Mouse (Mus musculus) liver, postnatal 0 days (tissue): ENCODE measurements around the gene E4f1. TPM values are rescaled to one million over a fixed set of nuclear protein-coding genes. Genes with fewer than 3 reads are reported as not detected.
A peak's percentile ranks its signal among the peaks of the same experiment; 100 is the strongest.
"Not testable (repeated sequence)": the region's sequence is repeated elsewhere in the genome, so short reads cannot be mapped to it uniquely, and the experiment has no call there.

Source experiments
- ATAC-seq: fragments of 200-750 bp; cut with Nextera tagmentation; 2 replicates; pipeline ENCODE4 v1.8.0; 2017; ENCODE audit warnings: mild to moderate bottlenecking, moderate library complexity
- DNase-seq: peaks from one replicate; pipeline ENCODE4 v3.0.0-alpha.2; 2016
- H3K27ac ChIP-seq: fragments of 300-500 bp; sonication (generic); 2 replicates; pipeline ENCODE4 v1.5.1; 2014; ENCODE audit warnings: antibody characterized with exemption, moderate library complexity, mild to moderate bottlenecking, low read depth
- H3K27me3 ChIP-seq: fragments of 300-500 bp; sonication (generic); 2 replicates; pipeline ENCODE4 v1.6.1; 2014; ENCODE audit warnings: low read length, control low read depth, mixed read lengths; ENCODE audit not compliant: insufficient read depth
- H3K36me3 ChIP-seq: fragments of 300-500 bp; sonication (generic); replicated peaks from 2 replicates; pipeline ENCODE4 v1.6.1; 2014; ENCODE audit warnings: mild to moderate bottlenecking, control low read depth, low read length, moderate library complexity, mixed read lengths; ENCODE audit not compliant: insufficient read depth
- H3K4me1 ChIP-seq: fragments of 300-500 bp; sonication (generic); 2 replicates; pipeline ENCODE4 v1.6.1; 2014; ENCODE audit warnings: antibody characterized with exemption, mild to moderate bottlenecking, control low read depth; ENCODE audit not compliant: insufficient read depth
- H3K4me2 ChIP-seq: fragments of 300-500 bp; sonication (generic); 2 replicates; pipeline ENCODE4 v1.6.1; 2014; ENCODE audit warnings: low read depth, mild to moderate bottlenecking, low read length, moderate library complexity, mixed read lengths
- H3K4me3 ChIP-seq: fragments of 300-500 bp; sonication (generic); 2 replicates; pipeline ENCODE4 v1.5.1; 2014; ENCODE audit warnings: low read depth, low read length
- H3K9ac ChIP-seq: fragments of 300-500 bp; sonication (generic); replicated peaks from 2 replicates; pipeline ENCODE4 v1.6.1; 2014; ENCODE audit warnings: mild to moderate bottlenecking, moderate library complexity
- H3K9me3 ChIP-seq: fragments of 300-500 bp; sonication (generic); 2 replicates; pipeline ENCODE4 v1.6.1; 2016; ENCODE audit warnings: mild to moderate bottlenecking, control low read depth, low read length, mixed read lengths
- CTCF ChIP-seq: sonication (generic); IDR thresholded peaks from 2 replicates; pipeline ENCODE4 v1.5.1; 2016; ENCODE audit warnings: antibody characterized with exemption, low read depth
- EP300 ChIP-seq: IDR thresholded peaks from 2 replicates; pipeline ENCODE4 v1.6.1; 2016; ENCODE audit warnings: antibody characterized with exemption, low read depth, mild to moderate bottlenecking
- WGBS: fragments of 180-500 bp; shearing (Covaris S2); extraction: QIAGEN DNeasy Blood & Tissue Kit; methylation state at CpG from one replicate; pipeline ENCODE4 v1.1.7; 2014; ENCODE audit not compliant: insufficient replicate concordance; 5-methylcytosine and 5-hydroxymethylcytosine counted together
- polyA plus RNA-seq: library from polyadenylated mRNA; unstranded; fragments of >200 nt; fragmentation: Nextera tagmentation; extraction: Ambion mirVana; gene quantifications from 2 replicates; pipeline ENCODE4 v1.2.1, GENCODE M21; 2015

Gene E4f1
- polyA plus RNA-seq, 1 experiment from 2014 or later = 6.4 TPM

GRCm38 (mm10) chr17:24427170-24427557 lies 42.9 kb downstream of the E4f1 start:
- H3K4me3 ChIP-seq = peak overlapping the region; percentile 66
- H3K9me3 ChIP-seq = no peaks in the 10 kb centered on the region
- no peak for TF ChIP-seq CTCF
- TF ChIP-seq EP300 = no peak
- DNase-seq (peak; percentile 36), ATAC-seq (peak; percentile 22)
- H3K9ac ChIP-seq = peak overlapping the region; percentile 77
- H3K27me3 ChIP-seq = no peaks in the 10 kb centered on the region
- peaks cover 29% of the 10 kb centered on the region for H3K36me3 ChIP-seq
- H3K4me2 ChIP-seq = peak overlapping the region; percentile 72
- 4% methylated on average over 8 of the region's 8 CpGs for whole genome bisulfite sequencing
- H3K4me1 ChIP-seq = peaks cover 9% of the 10 kb centered on the region
- peak overlapping the region; percentile 87 for H3K27ac ChIP-seq

DNA sequence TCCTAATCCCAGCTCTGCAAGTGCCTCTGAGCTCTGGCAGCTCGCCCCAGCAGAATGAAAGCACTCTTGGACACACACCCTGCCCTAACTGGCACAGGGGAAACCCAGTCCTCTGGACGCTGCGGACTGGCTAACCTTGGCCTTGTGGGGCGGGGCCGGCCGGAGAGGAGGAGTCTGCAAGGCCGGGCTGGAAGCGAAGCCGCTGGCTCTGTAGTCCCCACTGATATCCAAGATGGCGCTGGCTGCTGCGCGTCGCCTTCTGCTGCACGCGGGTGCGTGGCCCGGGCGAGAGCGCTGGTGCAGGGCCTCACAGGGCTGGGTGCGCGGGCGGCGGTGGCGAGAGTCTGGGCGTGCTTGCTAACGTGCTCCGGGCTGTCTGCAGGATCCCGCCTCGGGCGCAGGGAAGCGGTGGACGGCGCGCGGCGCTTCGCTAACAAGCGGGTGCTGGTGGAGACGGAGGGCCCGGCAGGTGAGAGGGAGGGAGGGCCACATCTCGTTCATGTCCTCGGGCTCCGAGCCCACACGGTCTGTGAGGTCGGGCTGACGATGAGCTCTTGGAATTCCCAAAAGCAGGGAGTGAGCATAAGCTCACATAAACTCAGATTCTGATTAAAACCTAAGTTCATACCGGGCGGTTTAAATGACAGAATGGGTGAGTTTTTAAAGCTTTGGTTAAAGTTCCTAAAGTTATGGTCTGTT lies 43.5 kb downstream of the E4f1 start, which contains the start of gene Eci1:
Gene Eci1, plus strand, starts transcription at position 171 of the 699 bp plus-strand sequence.
- ATAC-seq = peak; percentile 97
- H3K9ac ChIP-seq = peak within 1 kb of the TSS; percentile 77
- H3K36me3 ChIP-seq = peaks cover 34% of the 10 kb centered on the region

DNA sequence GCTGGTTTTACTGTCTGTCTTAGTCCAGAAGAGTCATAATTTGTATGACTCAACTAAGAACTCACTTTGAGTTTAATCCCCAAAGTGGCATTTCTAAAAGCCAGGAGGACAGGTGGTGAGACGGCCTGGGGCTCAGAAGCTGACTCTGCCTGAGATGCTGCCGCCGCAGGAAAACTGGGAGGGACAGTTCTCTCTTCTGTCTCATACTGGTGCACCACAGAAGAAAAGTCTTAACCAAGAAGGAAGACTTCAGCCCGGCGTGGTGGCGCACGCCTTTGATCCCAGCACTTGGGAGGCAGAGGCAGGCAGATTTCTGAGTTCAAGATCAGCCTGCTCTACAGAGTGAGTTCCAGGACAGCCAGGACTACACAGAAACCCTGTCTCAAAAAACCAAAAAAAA lies 44.2 kb downstream of the E4f1 start:
- no peak overlapping the region for H3K9ac ChIP-seq
- H3K27me3 ChIP-seq = no peaks in the 10 kb centered on the region
- 89% methylated on average over 7 of the region's 7 CpGs for WGBS
- TF ChIP-seq EP300 = no peak
- no peak for TF ChIP-seq CTCF
- DNase-seq (no peak), ATAC-seq (no peak)
- peaks cover 41% of the 10 kb centered on the region for H3K36me3 ChIP-seq
- peaks cover 9% of the 10 kb centered on the region for H3K4me1 ChIP-seq
- peak overlapping the region; percentile 66; the same call in 1 of the 2 replicates for H3K4me3 ChIP-seq
- peak overlapping the region; percentile 87 for H3K27ac ChIP-seq
- H3K4me2 ChIP-seq = peak overlapping the region; percentile 72
- no peaks in the 10 kb centered on the region for H3K9me3 ChIP-seq

More for the DNA sequence above, 43.5 kb downstream of the E4f1 start, which contains the start of gene Eci1:
- Histone ChIP-seq H3K4me1 (peaks cover 9% of the 10 kb centered on the region), H3K27ac (peak within 1 kb of the TSS; percentile 87), H3K9me3 (no peaks in the 10 kb centered on the region), H3K27me3 (no peaks in the 10 kb centered on the region), H3K4me2 (peak within 1 kb of the TSS; percentile 72), H3K4me3 (peak within 1 kb of the TSS; percentile 66)
- peak; percentile 95 for DNase-seq
- TF ChIP-seq CTCF = peak; percentile 1; the same call in 1 of the 2 replicates
- no peak for TF ChIP-seq EP300
- WGBS = 4% methylated on average over 40 of the region's 48 CpGs

DNA sequence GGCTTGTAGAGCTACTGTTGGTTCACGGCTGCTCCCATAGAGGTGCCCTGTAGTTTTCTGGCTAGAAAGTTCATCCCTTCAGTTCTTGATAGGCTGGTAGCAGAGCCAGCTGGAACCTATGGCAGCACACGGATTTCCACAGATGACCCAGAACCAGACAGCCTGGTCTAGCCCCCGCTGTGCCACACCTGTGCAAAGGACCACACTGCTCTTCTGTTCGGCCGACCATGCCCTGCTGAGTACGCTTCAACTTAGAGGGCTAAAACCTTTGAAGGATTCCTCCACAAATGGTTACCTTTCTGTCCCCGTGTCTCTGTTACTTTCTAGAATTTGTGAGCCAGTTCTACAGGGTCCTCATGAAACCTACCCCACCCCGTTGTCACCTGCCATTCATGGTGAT lies 44.8 kb downstream of the E4f1 start:
- not testable (repeated sequence) for H3K27me3 ChIP-seq, H3K9ac ChIP-seq, DNase-seq, ATAC-seq, H3K4me2 ChIP-seq, H3K27ac ChIP-seq, H3K9me3 ChIP-seq, H3K4me3 ChIP-seq, H3K4me1 ChIP-seq
- H3K36me3 ChIP-seq = peaks cover 47% of the 10 kb centered on the region
- 89% methylated on average over 5 of the region's 8 CpGs for WGBS

DNA sequence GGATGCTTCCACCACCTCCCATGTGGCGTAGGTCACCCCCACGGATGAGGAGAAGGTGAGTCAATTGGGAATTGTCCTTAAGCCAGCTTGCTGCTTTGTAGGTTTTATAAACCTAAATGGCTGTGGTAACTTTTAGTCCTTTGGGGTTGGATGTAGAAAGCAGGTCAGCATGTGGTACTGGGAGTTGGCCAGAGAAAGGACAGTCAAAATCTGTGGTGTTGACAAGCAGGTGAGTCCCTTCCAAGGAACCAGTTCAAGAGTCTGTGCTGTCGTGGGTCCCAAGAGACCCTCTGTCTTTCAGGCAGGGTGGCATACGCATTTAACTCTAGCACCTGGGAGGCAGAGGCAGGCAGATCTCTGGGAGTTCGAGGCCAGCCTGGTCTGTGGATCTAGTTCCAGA lies 45.6 kb downstream of the E4f1 start:
- H3K4me2 ChIP-seq = no peak overlapping the region
- peaks cover 55% of the 10 kb centered on the region for H3K36me3 ChIP-seq
- no peak for ATAC-seq
- no peak overlapping the region for H3K27ac ChIP-seq
- H3K4me3 ChIP-seq = no peak overlapping the region
- TF ChIP-seq CTCF = no peak
- TF ChIP-seq EP300 = no peak
- no peak for DNase-seq
- no peaks in the 10 kb centered on the region for H3K27me3 ChIP-seq
- no peaks in the 10 kb centered on the region for H3K9me3 ChIP-seq
- peaks cover 9% of the 10 kb centered on the region for H3K4me1 ChIP-seq
- 91% methylated on average over 5 of the region's 5 CpGs for WGBS
- H3K9ac ChIP-seq = no peak overlapping the region

- H3K27me3 ChIP-seq = no peaks in the 10 kb centered on the region
- peaks cover 6% of the 10 kb centered on the region for H3K4me1 ChIP-seq
- no peak for ATAC-seq
- H3K9ac ChIP-seq = no peak overlapping the region
- 89% methylated on average over 4 of the region's 4 CpGs for WGBS
- H3K27ac ChIP-seq = no peak overlapping the region
- TF ChIP-seq EP300 (no peak), CTCF (no peak)
- peaks cover 69% of the 10 kb centered on the region for H3K36me3 ChIP-seq
- no peaks in the 10 kb centered on the region for H3K9me3 ChIP-seq
- no peak overlapping the region for H3K4me3 ChIP-seq
- no peak for DNase-seq
- no peak overlapping the region for H3K4me2 ChIP-seq
Observed at GRCm38 (mm10) chr17:24423114-24423513, 47.0 kb downstream of the E4f1 start.
